Mouse (Mus musculus) limb, embryonic 12.5 days (tissue): Measurements from ENCODE around the gene Edrf1. TPM values are rescaled to one million over a fixed set of nuclear protein-coding genes. Genes with fewer than 3 reads are reported as not detected.

Source experiments
- ATAC-seq: fragments of 200-750 bp; cut with Nextera tagmentation; 2 replicates; pipeline ENCODE4 v1.8.0; 2017; ENCODE audit warnings: low read depth, moderate TSS enrichment; ENCODE audit not compliant: insufficient number of reproducible peaks, insufficient read depth, low FRiP score, low TSS enrichment
- H3K27ac ChIP-seq: fragments of 300-500 bp; sonication (generic); 2 replicates; pipeline ENCODE4 v1.5.1; 2016; ENCODE audit warnings: mild to moderate bottlenecking, moderate library complexity
- H3K27me3 ChIP-seq: fragments of 300-500 bp; sonication (generic); 2 replicates; pipeline ENCODE4 v1.6.1; 2016; ENCODE audit warnings: mild to moderate bottlenecking, moderate library complexity
- H3K36me3 ChIP-seq: fragments of 300-500 bp; sonication (generic); 2 replicates; pipeline ENCODE4 v1.6.1; 2016; ENCODE audit warnings: mild to moderate bottlenecking, moderate library complexity
- H3K4me1 ChIP-seq: fragments of 300-500 bp; sonication (generic); replicated peaks from 2 replicates; pipeline ENCODE4 v1.6.1; 2016
- H3K4me2 ChIP-seq: fragments of 300-500 bp; sonication (generic); 2 replicates; pipeline ENCODE4 v1.6.1; 2016; ENCODE audit warnings: mild to moderate bottlenecking, moderate library complexity
- H3K4me3 ChIP-seq: fragments of 300-500 bp; sonication (generic); replicated peaks from 2 replicates; pipeline ENCODE4 v1.5.1; 2016; ENCODE audit warnings: mild to moderate bottlenecking
- H3K9ac ChIP-seq: fragments of 300-500 bp; sonication (generic); replicated peaks from 2 replicates; pipeline ENCODE4 v1.6.1; 2016; ENCODE audit warnings: mild to moderate bottlenecking, moderate library complexity
- H3K9me3 ChIP-seq: fragments of 300-500 bp; sonication (generic); 2 replicates; pipeline ENCODE4 v1.6.1; 2016; ENCODE audit warnings: mild to moderate bottlenecking, moderate library complexity
- WGBS: fragments of 180-500 bp; shearing (Covaris S2); methylation state at CpG from one replicate; pipeline ENCODE4 v1.1.7; 2016; 5-methylcytosine and 5-hydroxymethylcytosine counted together
- polyA plus RNA-seq: library from polyadenylated mRNA; unstranded; fragments of >200 nt; fragmentation: Nextera tagmentation; extraction: Ambion mirVana; gene quantifications from 2 replicates; pipeline ENCODE4 v1.2.1, GENCODE M21; 2016

The Edrf1 gene
- polyA plus RNA-seq, 1 experiment from 2014 or later, result 30.4 TPM

- 82% methylated on average over 12 of the region's 12 CpGs for WGBS
- Histone ChIP-seq H3K36me3 (0 out of 2 replicates have a peak, but pooled peaks cover 11% of the 10 kb centered on the region), H3K9ac (no peak overlapping the region)
Measured at GRCm38 (mm10) chr7:133698021-133698709, 60.8 kb downstream of the Edrf1 start.

GRCm38 (mm10) chr7:133699885-133700284 lies 62.5 kb downstream of the Edrf1 start:
- 86% methylated on average over 4 of the region's 4 CpGs for WGBS
- no peak overlapping the region for H3K27ac ChIP-seq
- no peaks in the 10 kb centered on the region for H3K9me3 ChIP-seq
- ATAC-seq, result no peak
- H3K27me3 ChIP-seq, result no peaks in the 10 kb centered on the region
- 0 out of 2 replicates have a peak, but pooled peaks cover 8% of the 10 kb centered on the region for H3K36me3 ChIP-seq
- H3K4me1 ChIP-seq, result no peaks in the 10 kb centered on the region
- H3K4me3 ChIP-seq, result no peak overlapping the region
- H3K4me2 ChIP-seq, result no peak overlapping the region
- no peak overlapping the region for H3K9ac ChIP-seq

More at GRCm38 (mm10) chr7:133698021-133698709, 60.8 kb downstream of the Edrf1 start:
- Histone ChIP-seq H3K27me3 (no peaks in the 10 kb centered on the region), H3K4me3 (no peak overlapping the region), H3K27ac (no peak overlapping the region), H3K4me2 (no peak overlapping the region), H3K4me1 (no peaks in the 10 kb centered on the region), H3K9me3 (no peaks in the 10 kb centered on the region)
- ATAC-seq, result no peak

DNA sequence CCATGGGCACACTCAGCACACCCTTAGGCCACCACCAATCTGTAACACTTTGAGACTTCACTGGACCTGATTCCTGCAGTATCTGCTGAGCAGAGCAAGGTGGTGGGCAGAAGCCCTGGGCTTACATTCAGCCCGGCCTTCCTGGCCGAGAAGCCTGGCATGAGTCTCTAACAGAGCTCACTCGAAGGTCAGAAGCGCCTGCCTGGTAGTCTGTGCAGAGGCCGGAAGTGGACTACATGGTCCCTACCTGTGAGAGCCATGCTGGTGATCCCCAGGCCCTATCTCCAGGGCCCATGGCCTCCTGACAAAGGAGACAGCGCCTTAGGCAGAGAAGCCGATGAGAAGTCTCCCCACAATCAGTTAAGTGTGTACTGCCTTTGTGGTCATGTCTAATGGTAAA lies 64.0 kb downstream of the Edrf1 start:
- no peaks in the 10 kb centered on the region for H3K9me3 ChIP-seq
- ATAC-seq, result no peak
- H3K36me3 ChIP-seq, result 0 out of 2 replicates have a peak, but pooled peaks cover 2% of the 10 kb centered on the region
- no peak overlapping the region for H3K4me2 ChIP-seq
- no peaks in the 10 kb centered on the region for H3K4me1 ChIP-seq
- H3K9ac ChIP-seq, result no peak overlapping the region
- WGBS, result 86% methylated on average over 7 of the region's 7 CpGs
- no peak overlapping the region for H3K27ac ChIP-seq
- no peak overlapping the region for H3K4me3 ChIP-seq
- H3K27me3 ChIP-seq, result no peaks in the 10 kb centered on the region

DNA sequence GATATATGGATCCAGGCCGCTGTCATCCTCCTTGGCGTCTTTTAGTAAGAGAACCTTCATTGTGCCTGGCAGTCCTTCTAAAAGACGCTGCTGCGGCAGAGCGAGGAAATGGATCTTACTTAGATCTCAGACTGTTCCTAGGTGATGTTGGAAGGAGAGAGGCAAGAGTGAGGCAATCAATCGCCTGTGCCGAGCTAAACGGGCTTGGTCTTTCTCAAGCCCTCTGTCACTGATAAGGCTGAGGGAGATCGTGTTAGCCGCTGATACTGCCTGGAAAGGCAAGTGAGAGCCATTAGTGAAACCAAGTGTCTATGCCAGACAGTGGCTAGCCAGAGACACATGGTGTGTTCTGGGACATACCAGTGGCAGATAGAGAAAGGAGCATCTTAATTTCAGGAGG lies 65.0 kb downstream of the Edrf1 start:
- no peak overlapping the region for H3K4me2 ChIP-seq
- H3K9me3 ChIP-seq, result peaks cover under 1% of the 10 kb centered on the region; the same call in 1 of the 2 replicates
- 75% methylated on average over 10 of the region's 10 CpGs for WGBS
- no peak overlapping the region for H3K27ac ChIP-seq
- ATAC-seq, result no peak
- H3K9ac ChIP-seq, result no peak overlapping the region
- no peak overlapping the region for H3K4me3 ChIP-seq
- H3K4me1 ChIP-seq, result no peaks in the 10 kb centered on the region
- 0 out of 2 replicates have a peak, but pooled peaks cover 2% of the 10 kb centered on the region for H3K36me3 ChIP-seq
- no peaks in the 10 kb centered on the region for H3K27me3 ChIP-seq

DNA sequence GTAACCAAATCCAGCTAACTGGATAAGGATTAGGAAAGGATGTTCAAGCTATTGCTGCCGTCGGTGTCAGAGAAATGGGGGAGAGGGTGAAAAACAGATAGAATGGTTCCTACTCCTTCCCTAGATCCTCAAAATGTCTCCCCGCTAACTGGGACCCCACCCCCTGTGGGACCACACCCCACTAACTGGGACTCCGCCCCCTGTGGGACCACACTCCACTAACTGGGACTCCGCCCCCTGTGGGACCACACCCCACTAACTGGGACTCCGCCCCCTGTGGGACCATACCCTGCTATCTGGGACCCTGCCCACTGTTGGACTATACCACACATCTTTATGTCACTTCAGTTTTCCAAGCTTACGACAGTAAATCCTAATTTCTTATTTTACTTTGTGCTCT lies 66.6 kb downstream of the Edrf1 start:
- H3K4me1 ChIP-seq, result no peaks in the 10 kb centered on the region
- WGBS, result 87% methylated on average over 7 of the region's 7 CpGs
- H3K27me3 ChIP-seq, result no peaks in the 10 kb centered on the region
- no peak overlapping the region for H3K4me2 ChIP-seq
- H3K27ac ChIP-seq, result no peak overlapping the region
- H3K9ac ChIP-seq, result no peak overlapping the region
- H3K4me3 ChIP-seq, result no peak overlapping the region
- peaks cover 5% of the 10 kb centered on the region; the same call in 1 of the 2 replicates for H3K36me3 ChIP-seq
- peaks cover 4% of the 10 kb centered on the region; the same call in 1 of the 2 replicates for H3K9me3 ChIP-seq
- no peak for ATAC-seq

DNA sequence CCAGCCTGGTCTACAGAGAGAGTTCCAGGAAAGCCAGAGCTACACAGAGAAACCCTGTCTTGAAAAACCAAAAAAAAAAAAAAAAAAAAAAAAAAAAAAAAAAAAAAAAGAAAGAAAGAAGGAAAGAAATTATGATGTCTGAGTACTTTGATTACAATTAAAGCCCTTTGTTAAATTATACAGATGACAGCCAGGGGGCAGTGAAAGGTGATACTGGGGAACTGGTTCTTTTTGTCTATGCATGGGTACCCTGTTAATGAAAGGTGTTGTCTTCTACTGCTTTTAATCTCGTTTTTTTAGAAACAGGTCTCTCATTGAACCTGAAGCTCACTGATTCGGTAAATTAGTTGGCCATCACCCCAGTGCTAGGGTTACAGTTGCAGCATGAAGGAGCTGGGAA lies 70.0 kb downstream of the Edrf1 start:
- 90% methylated on average over 2 of the region's 2 CpGs for WGBS
- Histone ChIP-seq H3K9ac (no peak overlapping the region), H3K27ac (no peak overlapping the region), H3K36me3 (peaks cover 15% of the 10 kb centered on the region), H3K4me3 (no peak overlapping the region), H3K27me3 (no peaks in the 10 kb centered on the region), H3K4me2 (no peak overlapping the region), H3K9me3 (peaks cover 4% of the 10 kb centered on the region; the same call in 1 of the 2 replicates), H3K4me1 (peaks cover 8% of the 10 kb centered on the region)
- ATAC-seq, result no peak

DNA sequence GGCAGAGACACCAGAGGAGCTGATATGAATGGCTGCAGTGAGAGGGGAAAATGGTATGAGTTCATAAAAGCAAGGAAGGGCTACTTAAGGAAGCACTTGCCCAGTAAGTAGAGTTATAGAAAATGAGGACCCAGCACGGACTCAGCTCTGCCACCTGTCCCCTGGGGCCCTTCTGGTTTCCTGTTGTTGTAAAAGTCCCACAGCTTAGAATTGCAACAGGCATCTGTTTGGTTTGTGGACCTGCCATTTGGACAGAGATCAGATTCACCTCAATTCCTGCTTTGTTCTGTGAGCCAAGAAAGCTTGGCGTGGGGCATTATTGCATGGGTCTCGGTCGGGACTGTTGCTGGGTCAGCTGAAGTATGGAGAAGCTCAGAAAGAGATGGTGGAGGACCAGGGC lies 78.0 kb downstream of the Edrf1 start:
- 87% methylated on average over 4 of the region's 4 CpGs for WGBS
- H3K4me1 ChIP-seq, result no peaks in the 10 kb centered on the region
- H3K36me3 ChIP-seq, result peaks cover 92% of the 10 kb centered on the region

DNA sequence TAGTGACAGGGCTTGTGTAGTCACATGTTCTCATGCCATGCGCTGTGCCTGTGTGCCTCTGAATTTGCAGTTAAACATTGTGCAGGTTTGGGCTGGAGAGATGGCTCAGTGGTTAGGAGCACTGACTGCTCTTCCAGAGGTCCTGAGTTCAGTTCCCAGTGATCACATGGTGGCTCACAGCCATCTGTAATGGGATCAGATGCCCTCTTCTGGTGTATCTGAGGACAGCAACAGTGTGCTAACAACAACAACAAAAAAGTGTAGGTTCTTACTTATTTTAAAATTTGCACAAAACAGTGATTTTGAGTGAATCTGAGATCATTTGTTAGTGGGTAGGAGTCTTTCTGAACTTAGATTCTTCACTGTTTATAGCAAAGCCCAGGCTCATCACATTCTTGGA lies 81.2 kb downstream of the Edrf1 start:
- Histone ChIP-seq H3K36me3 (peaks cover 99% of the 10 kb centered on the region), H3K4me1 (no peaks in the 10 kb centered on the region), H3K9me3 (no peaks in the 10 kb centered on the region), H3K27ac (no peak overlapping the region), H3K9ac (no peak overlapping the region), H3K4me3 (no peak overlapping the region), H3K4me2 (no peak overlapping the region), H3K27me3 (no peaks in the 10 kb centered on the region)
- no peak for ATAC-seq
- WGBS, result 93% methylated on average over 1 of the region's 1 CpGs

More for the DNA sequence above, 78.0 kb downstream of the Edrf1 start:
- ATAC-seq, result no peak
- Histone ChIP-seq H3K27ac (no peak overlapping the region), H3K9me3 (no peaks in the 10 kb centered on the region), H3K4me3 (no peak overlapping the region), H3K27me3 (no peaks in the 10 kb centered on the region), H3K4me2 (no peak overlapping the region), H3K9ac (no peak overlapping the region)

- H3K36me3 ChIP-seq, result peaks cover 90% of the 10 kb centered on the region
- WGBS, result 91% methylated on average over 11 of the region's 11 CpGs
- no peak for ATAC-seq
Measured at GRCm38 (mm10) chr7:133720616-133721015, 83.3 kb downstream of the Edrf1 start.

More at GRCm38 (mm10) chr7:133720616-133721015, 83.3 kb downstream of the Edrf1 start:
- Histone ChIP-seq H3K4me1 (peaks cover 11% of the 10 kb centered on the region), H3K27ac (no peak overlapping the region), H3K27me3 (no peaks in the 10 kb centered on the region), H3K9me3 (no peaks in the 10 kb centered on the region), H3K4me3 (no peak overlapping the region), H3K4me2 (no peak overlapping the region), H3K9ac (no peak overlapping the region)

Other genes with a start within 250 kb of the Edrf1 start
- not detected in 2 replicates for gene Tex36, start 35.4 kb upstream of the Edrf1 start, polyA plus RNA-seq
- not detected in 2 replicates for gene Mmp21, start 42.5 kb downstream of the Edrf1 start, polyA plus RNA-seq
- gene Bccip, start 71.8 kb downstream of the Edrf1 start, polyA plus RNA-seq, result 206 and 207 TPM in 2 replicates
- 29.3 and 31.6 TPM in 2 replicates for gene Uros, start 72.5 kb downstream of the Edrf1 start, polyA plus RNA-seq
- gene Fank1, start 139.3 kb downstream of the Edrf1 start, polyA plus RNA-seq, result 0.16 TPM in 1 of 2 replicates, not detected in the other
- 18.3 and 18.6 TPM in 2 replicates for gene Dhx32, start 145.2 kb downstream of the Edrf1 start, polyA plus RNA-seq